Mouse (Mus musculus): ENCODE measurements at regions not wholly inside any gene's neighbourhood (a gene's known extent, or its start where the extent isn't known, plus 50 kb on each side); places are given as distances from the start of the nearest gene placed in this dataset.

DNA sequence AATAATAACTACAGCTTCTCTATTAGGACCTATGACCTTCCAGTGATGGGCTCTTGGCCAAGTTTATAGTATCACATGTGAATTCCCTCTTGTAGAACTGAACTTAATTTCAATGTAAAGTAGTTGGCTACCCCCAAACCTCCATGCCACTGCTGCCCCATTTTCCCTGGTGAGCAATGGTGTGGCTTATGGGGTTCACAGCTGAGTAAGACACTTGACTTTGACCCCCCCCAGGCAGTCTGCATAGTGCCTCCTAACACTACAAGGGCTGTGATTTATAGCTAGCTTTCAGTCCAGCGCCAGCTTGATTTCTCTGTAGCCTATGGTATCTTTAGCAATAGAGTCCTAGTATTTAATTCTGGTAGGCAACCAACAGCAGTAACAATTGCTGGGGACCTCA is 113.1 kb downstream of the Mis18a start:
- DNase-seq (ENCODE audit: low spot score): no peak

- no peak for DNase-seq (ENCODE audit: low spot score)
These were observed 117.0 kb downstream of the Mis18a start for GRCm38 (mm10) chr16:90610097-90610808.

DNA sequence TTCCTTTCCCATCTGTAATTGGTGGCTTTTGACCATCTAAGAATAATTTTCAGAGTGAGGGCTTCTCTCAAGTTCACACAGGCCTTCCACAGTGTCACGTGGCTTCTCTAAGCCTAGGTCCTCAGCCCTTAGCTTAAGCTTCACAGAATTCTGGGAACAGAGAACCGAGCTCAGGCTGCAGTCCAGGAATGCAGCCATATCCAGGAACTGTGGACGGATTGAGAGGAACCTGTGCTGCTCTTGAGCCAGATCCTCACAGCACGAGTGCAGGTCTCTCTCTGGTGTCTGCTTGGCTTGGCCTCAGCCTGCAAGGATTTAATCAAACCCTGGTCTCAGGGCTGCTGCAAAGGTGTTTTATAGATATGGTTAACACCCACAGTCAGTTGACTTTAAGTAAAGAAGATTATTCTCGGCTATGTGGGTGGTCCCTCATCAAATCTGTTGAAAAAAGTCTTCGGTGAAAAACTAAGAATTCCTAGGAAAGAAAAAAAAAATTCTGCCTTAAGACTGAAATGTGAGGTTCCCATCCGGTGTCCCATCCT is 127.8 kb downstream of the Mis18a start:
- no peak for DNase-seq (ENCODE audit: low spot score)

GRCm38 (mm10) chr16:90598727-90599126 is 128.5 kb downstream of the Mis18a start:
- no peak for DNase-seq (ENCODE audit: low spot score)

DNA sequence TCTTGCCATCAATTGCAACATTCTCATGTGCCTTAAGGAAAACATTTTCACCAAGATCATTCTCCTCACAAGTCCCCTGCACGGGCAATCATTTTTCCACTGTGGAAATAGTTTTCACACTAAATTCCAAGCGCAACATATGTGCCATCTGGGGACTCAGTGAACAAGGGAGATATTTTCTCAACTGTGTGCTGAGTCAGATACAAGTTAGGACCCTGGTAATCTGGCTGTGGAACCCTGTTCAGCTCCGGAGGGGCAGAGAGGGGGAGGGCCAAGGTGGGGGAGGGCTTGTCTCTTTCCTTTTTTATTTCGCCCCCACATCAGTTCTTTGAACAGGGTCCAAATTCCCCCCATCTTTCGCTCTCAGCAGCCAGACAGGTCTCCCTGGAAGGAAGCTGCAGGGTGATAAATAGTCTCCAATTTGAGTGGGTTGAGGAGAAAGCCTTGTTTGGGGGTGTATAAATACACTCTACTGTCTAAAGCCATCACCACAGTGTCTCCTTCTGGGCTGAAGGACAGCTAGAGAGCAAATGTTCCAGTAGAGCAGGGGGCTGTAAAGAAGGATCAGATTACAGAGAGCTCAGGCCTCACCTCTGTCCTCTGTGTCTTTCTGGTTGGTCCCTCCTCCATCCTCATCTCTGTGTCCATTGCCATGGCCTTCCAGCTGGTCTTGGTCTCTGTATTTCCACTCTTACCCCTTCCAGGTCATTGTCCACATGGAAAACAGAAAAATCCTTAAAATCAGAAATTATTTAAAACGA is 134.3 kb downstream of the Mis18a start:
- DNase-seq (ENCODE audit: low spot score): no peak

DNA sequence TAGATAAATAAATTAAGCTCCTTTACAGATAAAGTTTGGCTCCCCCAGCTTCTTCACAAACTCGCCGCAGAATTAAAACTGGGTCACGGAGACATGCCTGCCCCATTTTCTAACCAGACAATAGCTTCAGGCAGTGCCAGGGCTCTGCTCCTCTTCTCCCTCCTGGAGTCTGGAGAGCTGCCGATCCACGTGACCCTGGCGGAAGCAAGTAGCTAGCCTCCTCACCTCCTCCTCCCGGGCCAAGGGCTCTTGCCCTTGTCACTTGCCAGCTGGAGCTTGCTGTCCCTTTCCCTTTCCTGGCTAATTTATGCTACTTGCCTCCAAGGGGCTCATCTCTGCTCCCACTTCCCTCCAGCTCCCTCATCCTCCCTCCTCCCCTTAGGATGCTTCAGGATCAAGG is 142.0 kb downstream of the Mis18a start:
- no peak for DNase-seq (ENCODE audit: low spot score)

DNA sequence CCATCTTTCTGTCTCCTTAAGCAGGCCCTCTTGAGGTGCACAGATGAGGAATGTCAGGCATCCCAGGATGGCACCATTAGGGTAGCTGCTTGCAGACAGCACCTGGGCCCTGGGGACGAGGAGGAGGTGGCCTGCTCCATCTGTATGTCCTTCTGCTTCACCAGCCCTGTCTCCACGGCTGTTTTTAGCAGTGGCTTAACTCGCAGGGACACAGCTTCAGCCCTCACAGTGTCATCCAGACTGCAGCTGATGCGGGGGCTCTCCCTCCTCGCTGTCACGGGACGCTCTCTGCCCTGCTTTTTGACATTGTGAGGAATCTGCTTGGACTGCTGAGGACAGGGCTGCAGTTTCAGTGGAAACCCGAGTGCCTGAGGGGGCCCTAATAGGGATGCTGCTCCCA is 146.8 kb downstream of the Mis18a start:
- no peak for DNase-seq (ENCODE audit: low spot score)

- DNase-seq (ENCODE audit: low spot score): no peak
These were observed 156.1 kb downstream of the Mis18a start for GRCm38 (mm10) chr16:90571107-90571506.

DNA sequence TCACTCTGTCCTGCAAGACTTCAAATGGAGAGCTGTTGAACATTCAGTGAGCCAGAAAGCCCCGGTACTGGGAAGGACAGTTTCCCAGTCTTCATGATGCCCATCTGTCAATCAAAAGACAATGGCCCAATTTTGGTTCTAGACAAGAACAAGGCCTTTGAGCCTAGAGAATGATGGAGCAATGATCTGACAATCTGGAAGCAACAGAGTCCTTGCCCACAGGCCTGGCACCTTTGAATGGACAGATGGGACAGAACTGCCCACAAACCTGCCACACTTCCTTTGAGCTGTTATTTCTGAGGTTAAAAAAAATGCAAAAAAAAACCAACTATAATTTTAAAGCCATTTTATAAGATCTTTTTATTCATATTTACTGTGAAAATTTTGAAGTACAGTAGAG is 157.4 kb downstream of the Mis18a start:
- no peak for DNase-seq (ENCODE audit: low spot score)

DNA sequence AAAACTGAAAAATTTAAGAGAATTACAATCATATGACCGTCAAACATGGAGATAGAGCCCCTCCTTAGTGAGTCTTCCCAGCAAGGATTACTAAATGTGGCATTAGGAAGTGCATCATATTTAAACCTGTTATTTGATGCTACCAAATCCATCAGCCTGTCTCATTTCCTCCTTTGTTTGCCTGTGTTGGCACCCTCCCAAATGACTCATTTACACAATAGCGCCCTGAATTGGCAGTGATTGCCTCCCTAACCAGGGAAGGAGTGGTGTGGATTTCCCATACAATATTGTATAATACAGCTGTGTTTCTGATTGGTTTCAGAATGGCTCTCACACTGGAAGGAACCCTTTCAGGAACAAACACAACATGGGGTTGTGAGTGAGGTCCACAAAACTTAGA is 162.0 kb downstream of the Mis18a start:
- DNase-seq (ENCODE audit: low spot score): no peak

GRCm38 (mm10) chr16:90553120-90553519 is 167.3 kb downstream of the Hunk start:
- DNase-seq (ENCODE audit: low spot score): no peak

GRCm38 (mm10) chr16:90551041-90551440 is 165.2 kb downstream of the Hunk start:
- no peak for DNase-seq (ENCODE audit: low spot score)

DNA sequence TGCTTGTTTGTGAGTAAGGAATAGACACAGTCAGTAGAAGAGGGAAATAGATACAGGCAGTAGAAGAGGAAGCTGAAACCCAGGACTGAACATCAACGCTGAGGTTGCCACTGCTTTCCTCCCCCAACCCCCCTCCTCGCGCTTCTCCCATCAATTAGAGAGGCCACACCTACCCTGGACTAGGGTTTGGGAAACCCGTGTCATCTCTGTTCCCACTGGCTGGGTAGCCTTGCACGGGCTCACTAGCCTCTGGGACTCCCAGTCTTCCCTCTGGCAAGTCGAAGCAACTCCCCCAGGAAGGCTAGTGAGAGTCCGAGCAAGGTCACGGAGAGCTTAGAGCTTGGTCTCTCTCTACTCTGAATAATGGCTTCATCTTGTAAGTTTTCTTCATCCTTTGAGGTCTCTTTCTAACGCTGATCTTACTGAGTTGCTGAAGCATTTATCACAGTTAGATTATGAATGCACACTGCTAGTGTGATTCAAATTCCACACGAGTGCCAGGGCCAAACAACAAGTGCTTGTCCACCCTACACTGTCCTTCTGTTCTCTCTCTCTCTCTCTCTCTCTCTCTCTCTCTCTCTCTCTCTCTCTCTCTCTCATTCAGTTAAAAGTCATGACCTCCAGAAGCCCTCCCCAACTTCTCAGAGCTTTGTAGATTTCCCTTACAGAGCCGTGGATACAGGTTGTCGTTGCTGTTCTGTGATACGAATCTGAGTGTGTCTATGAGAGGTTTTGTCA is 164.4 kb downstream of the Hunk start:
- no peak for DNase-seq (ENCODE audit: low spot score)

Data from urinary bladder, postnatal 14 days (tissue).